Mouse (Mus musculus) right cerebral cortex, postnatal 36 days (tissue): ENCODE measurements around the gene Herc2.

Experiments used
- DNase-seq, 2 experiments: peaks; one replicate each; pipeline ENCODE4 v3.0.0; 2022; ENCODE audit warnings: low spot score in 2 of 2, mixed read lengths in 1 of 2

The Herc2 gene

DNA sequence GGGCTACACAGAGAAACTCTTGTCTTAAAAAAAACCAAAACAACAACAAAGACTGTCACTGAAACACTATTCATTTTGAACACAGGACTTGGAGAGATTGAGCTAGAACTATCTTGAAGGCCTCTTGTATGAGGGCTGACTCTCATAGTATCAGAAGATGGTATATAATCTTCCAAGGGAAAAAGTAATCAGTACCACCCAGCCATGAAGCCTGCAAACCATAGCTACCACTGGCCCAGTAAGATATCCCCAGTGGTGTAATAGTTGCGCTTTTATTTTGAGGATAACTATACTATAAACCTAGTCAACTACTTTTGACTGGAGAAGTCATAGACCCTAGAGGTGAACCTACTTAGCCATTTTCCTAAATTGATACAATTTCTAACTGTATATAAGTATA is 16.6 kb downstream of the Herc2 start:
- DNase-seq, result no peak

DNA sequence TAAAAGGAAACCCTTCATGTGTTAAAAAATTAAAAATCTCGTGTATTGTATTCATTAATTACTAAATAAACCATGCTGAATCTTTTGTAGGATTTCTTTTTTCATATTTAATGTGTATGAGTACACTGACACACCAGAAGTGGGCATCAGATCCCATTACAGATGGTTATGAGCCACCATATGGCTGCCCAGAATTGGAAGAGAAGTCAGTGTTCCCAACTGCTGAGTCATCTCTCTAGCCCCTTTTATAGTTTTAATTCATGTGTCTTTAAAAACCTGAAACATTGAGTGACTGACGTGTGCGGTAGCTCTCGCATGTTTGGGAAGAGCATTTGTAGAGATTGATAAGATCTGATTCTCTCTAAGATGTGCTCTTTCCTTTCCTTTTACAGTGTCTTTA is 21.7 kb downstream of the Herc2 start:
- DNase-seq, result peak; percentile 28 to 42

DNA sequence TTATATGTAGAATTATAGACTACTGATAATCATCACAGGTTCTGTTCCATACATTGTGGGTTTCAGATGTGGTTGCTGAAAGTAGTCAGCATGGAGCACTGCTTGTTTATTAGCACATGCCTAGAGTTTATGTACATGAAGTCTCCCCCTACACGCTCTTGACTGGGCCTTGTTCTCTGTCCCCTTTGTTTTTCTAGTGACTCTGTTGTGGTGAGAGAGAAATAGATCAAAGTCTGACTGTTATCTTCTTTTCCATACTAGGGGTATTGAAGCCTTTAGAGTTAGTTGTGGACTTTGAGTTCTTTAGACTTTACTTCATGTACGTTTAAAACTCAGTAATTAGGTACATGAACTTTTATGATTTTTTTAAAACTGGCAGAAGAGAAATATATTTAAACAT is 33.0 kb downstream of the Herc2 start:
- no peak for DNase-seq

DNA sequence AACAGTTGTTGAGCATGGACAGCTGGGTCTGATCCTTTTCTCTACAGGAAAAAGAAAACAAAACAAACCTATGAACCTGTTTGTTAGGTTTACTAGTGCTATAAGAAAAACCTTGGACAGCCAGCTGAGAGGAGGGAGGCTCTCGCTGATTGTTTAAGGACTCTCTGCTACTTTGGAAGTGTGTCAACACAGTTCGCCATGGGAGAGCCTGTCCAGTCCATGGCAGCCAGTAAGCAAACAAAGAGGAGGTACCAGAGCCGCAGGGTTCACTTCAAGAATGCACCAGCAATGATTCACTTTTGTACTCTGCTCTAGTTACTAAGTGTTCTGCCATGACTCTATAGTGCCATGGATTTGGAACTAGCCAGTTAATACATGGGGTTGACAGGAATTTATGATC is 39.1 kb downstream of the Herc2 start:
- DNase-seq, result no peak

DNA sequence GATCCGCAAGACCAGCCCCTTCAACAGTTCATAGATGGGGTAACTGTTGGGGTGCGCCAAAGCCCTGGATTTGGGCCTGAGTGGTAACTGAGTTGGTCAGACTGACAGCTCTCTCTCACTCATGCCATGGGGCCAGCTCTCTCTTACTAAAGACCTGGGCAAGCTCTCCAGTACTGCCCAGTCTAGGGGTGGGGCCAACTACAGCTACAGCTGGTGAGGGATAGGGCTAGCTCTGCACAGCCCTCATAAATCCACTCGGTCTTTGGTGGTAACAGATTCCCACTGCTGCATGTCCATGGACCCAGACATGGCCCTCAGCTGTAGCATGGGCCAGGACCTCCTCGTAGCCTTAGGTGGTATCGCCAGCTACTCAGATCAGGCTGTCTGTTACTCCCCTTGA is 41.4 kb downstream of the Herc2 start:
- DNase-seq, result no peak

DNA sequence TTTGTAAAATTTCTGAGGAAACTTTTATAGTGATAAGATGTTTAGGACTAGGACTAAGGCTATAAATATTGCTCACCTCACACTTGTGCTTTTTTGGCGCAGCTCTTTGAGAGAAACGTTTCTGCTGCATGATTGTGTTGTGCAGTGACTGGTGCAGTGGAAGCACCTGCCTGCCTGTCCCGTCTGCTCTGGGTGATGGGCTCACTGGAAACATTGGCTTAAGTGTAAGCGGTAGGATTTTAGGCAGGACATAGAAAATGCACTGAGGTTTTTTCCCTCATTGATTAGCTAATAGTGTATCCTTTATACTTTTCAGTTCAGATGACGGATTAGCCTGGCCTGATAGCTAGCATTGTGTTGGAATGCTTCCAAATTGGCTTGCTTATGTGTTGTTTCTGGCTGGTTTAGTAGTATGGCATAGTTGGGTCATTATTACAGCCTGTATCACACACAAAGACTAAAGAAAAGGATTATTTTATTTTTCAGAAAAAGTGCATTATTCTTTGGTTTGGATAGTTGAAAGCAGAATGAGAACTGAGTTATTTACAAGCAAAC is 52.4 kb downstream of the Herc2 start:
- DNase-seq, result no peak

DNA sequence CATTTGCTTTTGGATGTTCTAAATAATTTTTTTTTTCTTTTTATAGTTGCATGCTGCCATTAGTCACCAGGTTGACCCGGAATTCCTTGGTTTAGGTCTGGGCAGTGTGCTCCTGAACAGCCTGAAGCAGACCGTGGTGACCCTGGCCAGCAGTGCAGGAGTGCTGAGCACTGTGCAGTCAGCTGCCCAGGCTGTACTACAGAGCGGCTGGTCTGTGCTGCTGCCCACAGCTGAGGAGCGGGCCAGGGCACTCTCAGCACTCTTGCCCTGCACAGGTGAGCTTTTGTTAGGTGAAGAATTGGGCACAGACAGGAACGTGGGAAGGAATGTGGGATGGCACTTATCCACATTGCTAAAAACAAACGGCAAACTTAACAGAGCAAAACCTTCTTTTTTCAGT is 63.0 kb downstream of the Herc2 start:
- DNase-seq, result no peak

DNA sequence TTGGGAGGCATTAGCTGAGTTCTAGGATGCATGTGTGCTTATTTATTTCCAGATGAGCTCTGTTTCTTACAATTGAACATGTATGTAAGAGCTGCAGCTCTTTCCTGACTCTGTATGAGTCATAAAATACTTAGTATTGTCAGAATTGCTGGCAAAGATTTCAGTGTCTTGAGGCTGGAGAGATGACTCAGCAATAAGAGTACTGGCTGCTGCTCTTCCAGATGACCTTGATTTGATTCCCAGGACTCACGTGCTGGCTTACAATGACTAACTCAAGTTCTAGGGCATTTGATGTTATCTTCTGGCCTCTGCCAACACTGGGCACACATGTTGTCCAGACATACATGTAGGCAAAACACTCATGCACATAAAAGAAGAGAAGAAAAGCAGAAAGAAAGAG is 64.2 kb downstream of the Herc2 start:
- no peak for DNase-seq

DNA sequence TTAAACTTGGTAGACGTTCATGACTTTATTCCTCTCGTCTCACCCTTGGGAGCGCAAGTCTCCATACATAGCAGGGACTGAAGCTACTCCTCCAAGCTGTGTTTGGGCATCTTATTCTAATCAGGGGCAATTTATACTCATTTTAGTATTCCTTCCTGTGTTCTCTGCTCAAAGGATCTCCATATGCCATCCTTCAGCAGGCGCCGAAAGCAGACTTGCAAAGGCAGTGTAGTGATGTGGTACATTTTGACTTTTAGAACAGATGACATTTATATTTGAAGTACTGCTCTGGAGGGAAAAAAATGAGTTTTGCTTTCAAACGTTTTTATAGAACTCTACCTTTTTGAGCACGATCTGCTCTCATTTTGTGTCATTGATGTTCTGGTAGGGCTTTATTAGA is 71.0 kb downstream of the Herc2 start:
- no peak for DNase-seq

DNA sequence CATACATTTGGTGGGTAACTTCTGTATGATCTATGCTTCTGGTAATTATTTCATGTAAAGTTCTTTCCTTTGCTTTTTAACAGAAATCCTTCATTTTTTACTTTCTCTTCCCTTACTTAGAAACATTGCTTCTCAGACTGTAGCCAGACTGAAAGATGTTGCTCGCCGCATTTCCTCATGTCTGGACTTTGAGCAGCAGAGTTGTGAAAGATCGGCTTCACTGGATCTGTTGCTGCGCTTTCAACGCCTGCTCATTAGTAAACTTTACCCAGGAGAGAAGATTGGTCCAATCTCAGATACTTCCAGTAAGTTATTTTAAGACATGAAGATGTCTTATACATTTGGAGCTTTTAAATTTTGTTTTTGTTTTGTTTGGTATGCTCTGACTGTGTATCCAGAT is 71.4 kb downstream of the Herc2 start:
- DNase-seq, result no peak

DNA sequence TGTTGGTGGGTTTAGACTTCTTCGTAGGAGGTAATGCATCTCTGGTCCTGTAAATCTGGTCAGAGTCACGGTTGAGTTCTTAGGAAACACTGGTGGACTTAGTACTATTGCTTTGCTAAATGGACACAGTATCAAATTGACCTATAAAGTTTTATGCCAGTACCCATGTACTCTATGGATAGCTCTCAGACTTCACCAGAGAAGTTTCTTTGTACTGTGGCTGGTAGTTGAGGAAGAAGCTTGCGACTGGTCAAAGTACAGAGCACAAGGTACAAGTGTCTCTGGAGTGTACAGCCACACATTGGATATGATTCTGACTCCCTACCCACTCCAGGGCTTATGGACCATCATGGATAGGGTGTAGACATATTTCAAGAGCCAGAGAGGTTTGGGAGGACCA is 78.1 kb downstream of the Herc2 start:
- no peak for DNase-seq

DNA sequence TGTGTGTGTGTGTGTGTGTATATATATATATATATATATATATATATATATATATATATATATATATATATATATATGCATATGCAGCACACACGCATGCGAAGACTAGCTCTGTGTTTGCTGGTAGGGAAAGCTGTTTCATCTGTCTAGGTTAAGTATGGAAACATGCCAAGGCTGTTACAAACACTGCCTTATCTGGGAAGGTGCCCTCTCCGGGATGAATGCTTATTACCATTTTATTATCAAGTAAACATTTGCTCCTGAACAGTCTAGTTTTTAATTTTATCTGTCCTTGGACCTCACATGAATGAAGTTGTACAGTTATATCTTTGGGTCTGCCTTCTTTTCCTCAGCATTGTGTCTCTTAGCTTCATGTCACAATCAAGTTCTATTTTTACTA is 79.6 kb downstream of the Herc2 start:
- DNase-seq, result no peak

DNA sequence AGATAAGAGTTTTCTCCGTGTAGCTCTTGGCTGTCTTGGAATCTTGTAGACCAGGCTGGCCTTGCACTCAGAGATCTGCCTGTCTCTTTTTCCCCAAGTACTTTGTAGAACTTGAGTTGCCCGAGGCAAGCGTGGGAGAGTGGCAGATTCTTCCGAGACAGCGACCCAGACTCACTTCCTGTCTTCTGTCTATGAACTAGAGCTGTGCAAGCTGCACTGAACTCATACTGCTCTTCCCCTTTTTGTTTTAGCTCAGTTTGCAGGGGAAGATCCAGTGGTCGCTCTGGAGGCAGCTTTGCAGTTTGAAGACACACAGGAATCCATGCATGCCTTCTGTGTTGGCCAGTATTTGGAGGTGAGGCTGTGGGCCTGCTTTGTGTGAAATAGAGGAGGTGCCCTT is 81.6 kb downstream of the Herc2 start:
- DNase-seq, result no peak

DNA sequence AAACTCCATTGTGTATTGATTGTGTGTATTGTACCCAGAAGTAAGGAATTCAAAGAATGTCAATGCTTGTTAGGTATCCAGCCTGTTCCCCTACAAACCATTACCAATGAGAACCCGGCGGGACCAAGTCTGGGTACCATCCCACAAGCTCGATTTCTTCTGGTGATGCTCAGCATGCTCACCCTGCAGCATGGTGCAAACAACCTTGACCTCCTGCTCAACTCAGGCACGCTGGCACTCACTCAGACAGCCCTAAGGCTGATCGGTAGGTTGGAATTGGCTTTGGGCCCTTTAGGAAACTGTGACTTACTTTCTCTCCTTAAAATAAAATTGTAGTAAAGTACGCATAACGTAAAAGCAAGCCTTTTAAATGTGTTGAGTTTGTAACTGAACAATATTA is 88.7 kb downstream of the Herc2 start:
- no peak for DNase-seq

DNA sequence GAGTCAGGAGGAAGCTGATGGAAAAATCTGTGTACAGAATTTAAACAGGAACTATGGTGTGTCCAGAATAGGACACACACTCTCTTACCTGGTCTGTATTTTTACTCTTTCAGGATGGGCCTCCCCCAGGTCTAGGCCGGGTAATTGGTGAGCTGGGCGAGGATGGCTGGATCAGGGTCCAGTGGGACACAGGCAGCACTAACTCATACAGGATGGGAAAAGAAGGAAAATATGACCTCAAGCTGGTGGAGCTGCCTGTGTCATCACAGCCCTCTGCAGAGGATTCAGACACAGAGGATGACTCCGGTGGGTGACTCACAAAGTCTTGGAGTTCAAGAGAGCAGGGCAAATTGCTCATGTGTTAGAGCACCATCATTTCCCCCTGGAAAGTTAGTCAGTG is 96.4 kb downstream of the Herc2 start:
- DNase-seq, result no peak

DNA sequence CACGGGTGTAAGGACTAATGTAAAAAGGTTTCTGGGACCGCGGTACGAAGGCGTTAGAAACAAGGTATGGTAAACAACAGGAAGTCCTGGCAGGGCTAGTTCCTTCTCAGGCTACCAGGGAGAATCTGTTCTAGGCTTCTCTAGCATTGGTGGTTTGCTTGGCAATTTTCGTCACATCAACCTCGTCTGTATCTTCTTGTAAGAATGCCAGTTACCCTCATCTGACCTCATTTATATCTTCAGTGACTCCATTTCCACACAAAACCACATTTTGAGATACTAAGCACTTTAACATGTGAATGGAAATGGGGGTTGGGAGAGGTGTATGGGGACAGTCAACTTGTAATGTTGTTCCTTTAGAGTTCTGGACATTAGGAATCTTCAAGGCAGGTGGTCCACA is 98.9 kb downstream of the Herc2 start:
- DNase-seq, result no peak

DNA sequence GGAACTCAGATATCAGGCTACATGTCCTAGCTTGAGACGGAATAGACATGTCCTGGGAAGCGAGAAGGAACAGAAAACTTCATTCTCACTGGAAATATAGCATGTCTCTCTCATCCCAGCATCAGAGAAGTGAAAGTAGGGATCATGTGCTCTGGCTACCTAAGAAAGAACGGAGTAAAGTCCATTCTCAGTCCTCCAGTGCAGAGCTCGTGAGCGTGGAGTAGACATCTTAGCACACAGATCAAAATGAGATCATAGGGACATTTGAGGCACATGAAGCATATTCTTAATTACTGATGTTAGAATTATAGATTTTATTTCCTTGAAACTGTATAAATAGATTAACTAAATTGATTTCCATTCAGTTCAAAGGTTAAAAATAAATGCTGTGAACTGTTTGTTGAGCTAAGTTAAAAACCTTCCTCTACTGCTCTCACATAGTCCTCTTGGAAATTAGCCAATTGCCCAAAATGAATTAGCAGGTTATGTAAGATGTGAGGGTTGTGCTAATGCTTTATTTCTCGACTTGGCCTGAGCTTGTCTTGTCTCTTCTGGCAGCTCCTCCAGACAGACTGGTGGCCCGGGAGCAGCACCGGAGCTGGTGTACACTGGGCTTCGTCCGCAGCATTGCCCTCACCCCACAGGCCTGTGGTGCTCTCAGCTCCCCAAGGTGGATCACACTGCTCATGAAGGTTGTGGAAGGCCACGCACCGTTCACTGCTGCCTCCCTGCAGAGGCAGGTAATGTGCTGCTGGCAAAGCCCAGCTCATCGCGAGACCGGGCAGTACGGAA is 102.1 kb downstream of the Herc2 start:
- DNase-seq, result no peak

DNA sequence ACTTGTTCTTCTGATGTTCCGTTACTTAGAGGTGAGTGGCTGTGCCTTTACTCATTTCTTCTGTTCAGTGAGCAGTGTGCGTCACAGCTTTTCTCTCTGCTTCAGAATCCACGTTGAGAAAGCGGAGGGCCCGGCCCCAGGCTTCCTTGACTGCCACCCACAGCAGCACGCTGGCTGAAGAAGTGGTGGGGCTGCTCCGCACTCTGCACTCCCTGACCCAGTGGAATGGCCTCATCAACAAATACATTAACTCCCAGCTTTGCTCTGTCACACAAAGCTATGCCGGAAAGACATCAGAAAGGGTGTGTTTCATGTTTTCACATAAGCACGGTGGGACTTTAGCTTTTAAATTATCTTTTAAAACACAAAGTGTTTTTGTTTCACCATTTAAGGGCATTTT is 103.2 kb downstream of the Herc2 start:
- no peak for DNase-seq

DNA sequence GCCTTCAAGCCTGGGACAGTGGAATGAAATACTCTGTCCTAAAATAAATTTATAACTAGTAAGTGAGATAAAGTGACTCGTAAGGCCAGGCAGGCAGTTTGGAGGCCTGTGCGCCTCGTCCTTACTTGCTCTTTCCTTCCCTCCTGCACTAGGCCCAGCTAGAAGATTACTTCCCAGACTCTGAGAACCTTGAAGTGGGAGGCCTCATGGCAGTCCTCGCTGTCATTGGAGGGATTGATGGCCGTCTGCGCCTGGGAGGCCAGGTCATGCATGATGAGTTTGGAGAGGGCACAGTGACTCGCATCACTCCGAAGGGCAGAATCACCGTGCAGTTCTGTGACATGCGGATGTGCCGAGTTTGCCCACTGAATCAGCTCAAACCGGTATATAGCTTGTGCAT is 103.6 kb downstream of the Herc2 start:
- DNase-seq, result no peak

DNA sequence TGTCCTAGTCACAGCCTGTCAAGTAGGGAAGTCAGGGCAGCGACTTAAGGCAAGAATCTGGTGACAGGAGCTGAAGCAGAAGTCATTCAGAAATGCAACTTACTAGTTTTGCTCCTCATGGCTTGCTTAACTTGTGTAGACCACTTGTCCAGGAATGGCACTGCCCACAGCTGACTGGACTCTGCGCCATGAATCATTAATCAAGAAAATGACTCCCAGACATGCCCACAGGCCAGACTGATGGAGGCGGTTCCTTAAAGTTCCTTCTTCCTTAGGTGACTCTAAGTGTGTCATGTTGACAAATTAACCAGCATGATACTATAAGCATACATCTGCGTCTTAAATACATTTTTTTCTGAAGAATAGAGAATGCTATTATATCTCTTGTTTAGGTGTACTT is 113.3 kb downstream of the Herc2 start:
- no peak for DNase-seq

DNA sequence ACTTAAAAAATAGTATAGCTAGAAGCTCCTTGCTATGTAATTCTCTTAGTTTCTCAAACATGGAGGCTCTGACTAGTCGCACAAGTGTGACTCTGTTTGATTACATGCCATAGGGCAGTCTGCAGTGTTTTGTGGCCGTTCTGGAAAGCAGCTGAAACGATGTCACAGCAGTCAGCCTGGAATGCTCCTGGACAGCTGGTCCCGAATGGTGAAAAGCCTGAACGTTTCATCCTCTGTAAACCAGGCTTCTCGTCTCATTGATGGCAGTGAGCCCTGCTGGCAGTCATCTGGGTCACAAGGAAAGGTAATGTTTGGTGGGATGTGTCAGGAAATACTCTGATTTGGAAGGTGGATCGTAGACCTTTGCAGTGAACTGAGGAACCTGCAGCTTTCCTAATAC is 118.7 kb downstream of the Herc2 start:
- no peak for DNase-seq

DNA sequence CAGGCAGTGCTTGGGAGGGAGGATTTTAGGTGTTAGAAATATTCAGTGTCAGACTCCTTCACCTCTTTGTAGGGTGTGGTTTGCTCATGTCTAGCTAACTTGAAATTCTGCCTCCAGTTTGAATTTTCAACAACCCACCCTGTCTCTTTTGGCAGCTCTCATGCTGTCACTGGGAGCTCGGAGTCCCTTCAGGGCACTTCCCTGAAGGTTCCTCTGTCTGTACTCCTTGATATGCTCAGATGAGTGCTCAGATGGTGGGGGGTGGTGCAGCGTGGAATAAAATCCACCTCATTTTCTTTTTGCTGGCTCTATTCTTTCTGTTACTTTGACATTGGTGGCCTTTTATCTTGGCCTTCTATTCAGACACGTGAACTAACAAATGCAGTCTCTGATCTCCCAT is 127.4 kb downstream of the Herc2 start:
- DNase-seq, result no peak

DNA sequence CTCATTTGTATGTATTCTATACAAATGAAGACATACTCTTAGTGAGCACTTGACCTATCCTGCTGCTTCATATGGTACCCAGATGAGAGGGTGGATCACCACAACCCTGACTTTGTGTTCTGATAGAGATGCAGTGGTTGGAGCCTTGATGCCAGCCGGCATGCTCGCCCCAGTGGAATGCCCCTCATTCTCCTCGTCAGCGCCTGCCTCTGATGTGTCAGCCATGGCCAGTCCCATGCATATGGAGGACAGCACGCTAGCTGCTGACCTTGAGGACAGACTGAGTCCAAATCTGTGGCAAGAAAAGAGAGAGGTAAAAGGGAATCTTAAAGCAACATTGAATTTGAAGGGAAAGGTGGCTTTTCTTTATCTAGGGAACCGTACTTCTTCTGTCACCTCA is 141.0 kb downstream of the Herc2 start:
- DNase-seq, result no peak

DNA sequence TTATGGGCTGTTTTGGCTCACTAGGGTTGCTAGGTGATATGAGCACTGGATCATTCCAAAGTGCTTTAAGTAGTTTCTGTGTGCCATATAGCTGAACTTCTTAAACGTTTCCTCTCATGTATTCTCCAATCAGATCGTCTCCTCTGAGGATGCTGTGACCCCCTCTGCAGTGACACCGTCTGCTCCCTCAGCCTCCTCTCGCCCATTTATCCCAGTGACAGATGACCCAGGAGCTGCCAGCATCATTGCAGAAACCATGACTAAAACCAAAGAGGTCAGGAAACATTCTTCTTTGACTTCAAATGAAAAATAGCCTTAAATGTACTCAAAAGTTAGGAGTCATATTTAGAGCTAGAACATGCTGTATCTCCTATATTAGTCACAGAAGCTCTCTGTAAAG is 141.7 kb downstream of the Herc2 start:
- DNase-seq, result no peak
